Mouse (Mus musculus) limb, embryonic 12.5 days (tissue): ENCODE measurements around the gene Tnfrsf1b. TPM values are rescaled to one million over a fixed set of nuclear protein-coding genes. Genes with fewer than 3 reads are reported as not detected.
A peak's percentile ranks its signal among the peaks of the same experiment; 100 is the strongest.

ENCODE experiments used
- ATAC-seq: fragments of 200-750 bp; cut with Nextera tagmentation; 2 replicates; pipeline ENCODE4 v1.8.0; 2017; ENCODE audit warnings: low read depth, moderate TSS enrichment; ENCODE audit not compliant: insufficient number of reproducible peaks, insufficient read depth, low FRiP score, low TSS enrichment
- H3K27ac ChIP-seq: fragments of 300-500 bp; sonication (generic); 2 replicates; pipeline ENCODE4 v1.5.1; 2016; ENCODE audit warnings: mild to moderate bottlenecking, moderate library complexity
- H3K27me3 ChIP-seq: fragments of 300-500 bp; sonication (generic); 2 replicates; pipeline ENCODE4 v1.6.1; 2016; ENCODE audit warnings: mild to moderate bottlenecking, moderate library complexity
- H3K36me3 ChIP-seq: fragments of 300-500 bp; sonication (generic); 2 replicates; pipeline ENCODE4 v1.6.1; 2016; ENCODE audit warnings: mild to moderate bottlenecking, moderate library complexity
- H3K4me1 ChIP-seq: fragments of 300-500 bp; sonication (generic); replicated peaks from 2 replicates; pipeline ENCODE4 v1.6.1; 2016
- H3K4me2 ChIP-seq: fragments of 300-500 bp; sonication (generic); 2 replicates; pipeline ENCODE4 v1.6.1; 2016; ENCODE audit warnings: mild to moderate bottlenecking, moderate library complexity
- H3K4me3 ChIP-seq: fragments of 300-500 bp; sonication (generic); replicated peaks from 2 replicates; pipeline ENCODE4 v1.5.1; 2016; ENCODE audit warnings: mild to moderate bottlenecking
- H3K9ac ChIP-seq: fragments of 300-500 bp; sonication (generic); replicated peaks from 2 replicates; pipeline ENCODE4 v1.6.1; 2016; ENCODE audit warnings: mild to moderate bottlenecking, moderate library complexity
- H3K9me3 ChIP-seq: fragments of 300-500 bp; sonication (generic); 2 replicates; pipeline ENCODE4 v1.6.1; 2016; ENCODE audit warnings: mild to moderate bottlenecking, moderate library complexity
- WGBS: fragments of 180-500 bp; shearing (Covaris S2); methylation state at CpG from one replicate; pipeline ENCODE4 v1.1.7; 2016; 5-methylcytosine and 5-hydroxymethylcytosine counted together
- polyA plus RNA-seq: library from polyadenylated mRNA; unstranded; fragments of >200 nt; fragmentation: Nextera tagmentation; extraction: Ambion mirVana; gene quantifications from 2 replicates; pipeline ENCODE4 v1.2.1, GENCODE M21; 2016

Gene Tnfrsf1b
- polyA plus RNA-seq, 1 experiment from 2014 or later: 2.1 TPM

DNA sequence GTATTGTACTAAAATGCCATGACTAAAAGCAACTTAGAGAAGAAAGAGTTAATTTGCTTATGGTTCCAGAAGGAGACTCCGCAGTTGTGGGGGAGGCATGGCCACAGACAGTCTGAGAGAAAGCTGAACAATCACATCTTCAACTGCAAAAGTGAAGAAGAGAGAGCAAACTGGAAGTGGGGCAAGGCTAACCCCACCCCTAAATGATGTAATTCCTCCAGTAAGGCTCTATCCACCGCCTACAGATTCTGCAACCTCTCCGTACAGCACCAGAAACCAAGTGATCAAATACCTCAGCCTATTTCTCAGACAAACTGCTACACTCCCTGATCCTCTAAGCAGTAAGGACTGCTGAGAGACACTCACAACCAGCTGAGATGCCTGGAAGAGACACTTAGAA is 45.2 kb downstream of the Tnfrsf1b start:
- no peak overlapping the region for H3K9ac ChIP-seq
- no peaks in the 10 kb centered on the region for H3K36me3 ChIP-seq
- H3K27ac ChIP-seq: no peak overlapping the region
- H3K4me3 ChIP-seq: no peak overlapping the region
- no peak for ATAC-seq
- no peak overlapping the region for H3K4me2 ChIP-seq
- 78% methylated on average over 3 of the region's 3 CpGs for WGBS
- H3K27me3 ChIP-seq: no peaks in the 10 kb centered on the region
- H3K9me3 ChIP-seq: no peaks in the 10 kb centered on the region
- peaks cover 6% of the 10 kb centered on the region; the same call in 1 of the 2 replicates for H3K4me1 ChIP-seq

DNA sequence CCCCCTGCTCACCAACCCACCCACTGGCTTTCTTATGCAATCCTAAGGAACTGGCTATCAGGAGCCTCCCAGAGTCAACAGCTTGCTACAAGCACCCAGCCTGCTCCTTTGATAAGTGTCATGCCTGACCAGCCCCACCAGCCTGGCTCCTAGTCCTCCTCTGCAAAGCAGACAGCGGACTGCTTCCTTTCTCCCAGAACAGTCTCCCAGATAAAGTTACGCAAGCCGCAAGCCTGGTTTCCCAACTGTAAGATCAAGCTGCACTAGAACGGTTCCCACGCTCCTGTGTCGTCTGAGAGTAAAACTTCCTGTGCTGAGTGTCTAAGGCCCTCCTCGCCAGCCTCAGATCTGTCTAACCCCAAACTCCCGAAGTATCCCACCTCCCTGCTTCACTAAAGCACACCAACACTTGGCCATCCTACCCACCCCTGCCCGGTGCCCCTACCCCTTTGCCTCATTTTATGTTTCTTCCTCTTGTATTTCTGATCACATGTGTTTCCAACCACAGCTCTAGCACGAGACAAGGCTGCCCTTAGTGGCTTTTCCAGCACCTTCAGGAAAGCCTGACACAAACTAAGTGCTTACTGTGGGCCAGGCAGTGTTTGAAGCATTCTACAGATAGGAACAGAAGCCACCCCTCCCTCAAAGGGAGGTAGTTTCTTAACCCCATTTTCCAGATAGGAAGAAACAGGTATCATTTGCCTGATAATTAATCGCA is 46.5 kb downstream of the Tnfrsf1b start:
- H3K27ac ChIP-seq: no peak overlapping the region
- 29% methylated on average over 11 of the region's 11 CpGs for WGBS
- ATAC-seq: no peak
- H3K4me2 ChIP-seq: no peak overlapping the region
- 0 out of 2 replicates have a peak overlapping the region, but pooled peaks have one; percentile 12 for H3K9ac ChIP-seq
- peaks cover 6% of the 10 kb centered on the region; the same call in 1 of the 2 replicates for H3K4me1 ChIP-seq
- no peaks in the 10 kb centered on the region for H3K9me3 ChIP-seq
- H3K36me3 ChIP-seq: no peaks in the 10 kb centered on the region
- H3K27me3 ChIP-seq: no peaks in the 10 kb centered on the region
- no peak overlapping the region for H3K4me3 ChIP-seq

DNA sequence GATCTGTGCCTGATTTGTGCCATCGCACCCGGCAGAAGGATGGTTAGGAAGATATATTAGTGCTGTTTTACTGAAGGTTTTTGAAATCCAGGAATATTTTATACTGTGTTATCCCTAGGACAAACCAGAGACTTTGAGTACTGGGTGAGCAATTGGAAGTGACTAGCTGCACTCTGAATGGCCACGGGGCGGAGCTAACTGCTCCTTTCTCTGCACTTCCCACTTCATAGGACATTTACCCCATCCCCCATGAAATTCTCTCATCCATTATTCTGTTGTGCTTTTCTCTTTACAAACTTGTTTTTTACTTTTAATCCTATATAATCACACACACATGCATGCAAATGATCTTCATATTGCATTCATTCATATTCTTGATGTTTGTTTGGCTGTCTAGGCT is 50.1 kb downstream of the Tnfrsf1b start:
- Histone ChIP-seq H3K9me3 (no peaks in the 10 kb centered on the region), H3K36me3 (no peaks in the 10 kb centered on the region), H3K27ac (no peak overlapping the region), H3K4me3 (no peak overlapping the region), H3K27me3 (no peaks in the 10 kb centered on the region), H3K4me2 (no peak overlapping the region), H3K4me1 (peaks cover 26% of the 10 kb centered on the region), H3K9ac (no peak overlapping the region)
- no peak for ATAC-seq
- 82% methylated on average over 4 of the region's 4 CpGs for WGBS

DNA sequence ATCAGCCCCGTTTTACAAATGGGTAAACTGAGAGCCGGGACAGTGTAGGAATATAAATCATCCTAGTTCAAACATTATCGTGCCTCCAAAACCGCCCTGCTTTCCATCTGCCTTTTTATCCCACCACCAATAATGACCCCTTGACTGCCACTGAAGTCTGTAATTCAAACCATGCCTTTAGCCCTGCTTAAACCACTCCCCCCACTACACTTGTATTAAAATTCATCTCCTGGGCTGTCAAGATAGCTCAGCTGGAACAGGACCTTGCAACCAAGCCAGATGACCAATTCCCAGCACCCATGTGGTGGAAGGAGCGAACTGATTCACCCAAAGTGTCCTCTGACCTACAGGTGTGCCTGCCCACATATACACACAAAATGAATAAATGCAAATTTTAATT is 51.5 kb downstream of the Tnfrsf1b start:
- Histone ChIP-seq H3K4me1 (peaks cover 23% of the 10 kb centered on the region), H3K9ac (no peak overlapping the region), H3K36me3 (peaks cover 8% of the 10 kb centered on the region; the same call in 1 of the 2 replicates), H3K4me3 (peak overlapping the region; percentile 89), H3K9me3 (no peaks in the 10 kb centered on the region), H3K27ac (no peak overlapping the region), H3K27me3 (no peaks in the 10 kb centered on the region), H3K4me2 (peak overlapping the region; percentile 98)
- no peak; the same call in 1 of the 2 replicates for ATAC-seq
- 16% methylated on average over 5 of the region's 5 CpGs for WGBS

DNA sequence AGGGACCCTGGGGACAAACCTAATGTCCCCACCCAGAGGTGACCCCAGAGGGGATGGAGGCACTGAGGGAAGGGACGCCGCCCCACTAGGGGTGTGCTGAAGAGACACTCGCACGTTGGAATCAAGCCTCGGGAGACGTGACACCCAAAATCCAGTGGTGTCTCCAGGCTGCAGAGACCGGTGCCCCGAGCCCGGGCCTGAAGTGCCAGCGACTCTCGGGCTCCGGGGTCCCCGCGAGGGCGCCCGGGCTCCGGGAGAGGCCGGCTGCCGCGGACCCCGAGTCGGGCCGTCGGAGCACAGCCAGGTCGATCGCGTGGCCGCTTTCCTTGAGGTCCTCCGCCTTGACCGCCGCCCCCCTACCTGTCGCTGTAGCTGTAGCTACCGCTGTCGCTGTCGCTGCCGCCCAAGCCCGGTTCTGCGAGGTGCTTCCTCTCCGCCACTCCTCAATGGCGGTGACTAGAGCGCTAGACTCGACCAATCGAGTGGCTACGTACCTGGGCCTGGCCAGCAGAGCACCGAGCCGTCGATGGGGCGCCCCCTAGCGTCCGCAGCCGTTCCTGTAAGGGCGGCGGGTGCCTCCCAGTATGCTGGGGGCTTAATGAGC is 52.0 kb downstream of the Tnfrsf1b start, which contains the start of gene Vps13d:
Vps13d (minus strand) TSS at position 447 of the 604 bp plus-strand sequence.
- peaks cover 19% of the 10 kb centered on the region for H3K4me1 ChIP-seq
- WGBS: under 1% methylated on average over 53 of the region's 53 CpGs
- peak; percentile 88 for ATAC-seq
- peak within 1 kb of the TSS; percentile 98 for H3K4me2 ChIP-seq
- no peaks in the 10 kb centered on the region for H3K9me3 ChIP-seq
- peaks cover 14% of the 10 kb centered on the region for H3K36me3 ChIP-seq
- H3K27ac ChIP-seq: peak within 1 kb of the TSS; percentile 72; the same call in 1 of the 2 replicates
- H3K27me3 ChIP-seq: no peaks in the 10 kb centered on the region
- peak within 1 kb of the TSS; percentile 80 for H3K9ac ChIP-seq
- peak within 1 kb of the TSS; percentile 89 for H3K4me3 ChIP-seq

DNA sequence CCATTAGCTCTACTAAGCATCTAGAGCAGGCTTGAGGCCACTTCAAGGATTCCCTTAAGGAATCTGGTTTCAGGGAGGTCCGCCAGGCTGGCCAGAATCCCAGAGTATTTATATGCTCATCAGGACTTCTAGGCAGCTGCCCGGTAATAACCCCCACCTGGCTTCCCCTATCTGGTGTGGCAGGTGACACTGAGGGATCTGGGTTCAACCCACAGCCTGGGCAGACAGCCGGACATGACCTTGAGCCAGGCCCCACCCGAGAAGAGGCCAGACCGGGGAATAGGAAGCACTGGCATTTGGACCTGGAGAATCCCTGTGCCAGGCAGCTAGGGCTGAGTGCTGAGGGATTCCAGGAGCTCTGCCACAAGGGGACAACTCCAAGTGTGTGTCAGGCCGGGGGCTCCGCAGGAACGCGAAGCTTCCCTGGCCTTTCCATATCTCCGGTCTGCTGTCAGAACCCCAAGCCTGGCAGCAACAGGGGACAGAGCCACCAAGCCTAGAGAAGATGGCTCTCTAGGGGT is 52.6 kb downstream of the Tnfrsf1b start:
- ATAC-seq: peak; percentile 30; the same call in 1 of the 2 replicates

DNA sequence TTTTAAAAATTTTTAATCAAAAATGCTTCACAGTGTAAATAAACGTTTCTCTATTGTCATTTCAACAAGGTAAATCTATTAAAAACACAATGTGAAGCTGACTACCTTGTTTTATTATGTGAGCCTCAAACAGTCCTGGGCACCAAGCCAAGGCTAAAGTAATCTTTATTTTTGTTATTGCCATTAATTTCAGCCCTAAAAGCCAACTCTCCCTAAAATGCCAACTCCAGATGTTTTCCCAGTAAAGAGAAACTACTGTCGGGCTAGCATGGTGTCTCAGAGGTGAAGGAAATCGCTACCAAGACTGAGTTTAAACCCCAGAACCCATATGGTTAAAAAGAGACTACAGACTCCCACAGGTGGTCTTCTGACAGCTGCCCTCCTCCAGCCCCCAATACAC is 53.3 kb downstream of the Tnfrsf1b start:
- Histone ChIP-seq H3K27me3 (no peaks in the 10 kb centered on the region), H3K4me3 (peak overlapping the region; percentile 89), H3K9me3 (no peaks in the 10 kb centered on the region), H3K4me1 (peaks cover 19% of the 10 kb centered on the region), H3K9ac (peak overlapping the region; percentile 80; the same call in 1 of the 2 replicates), H3K4me2 (peak overlapping the region; percentile 98), H3K36me3 (peaks cover 24% of the 10 kb centered on the region), H3K27ac (peak overlapping the region; percentile 72; the same call in 1 of the 2 replicates)
- 33% methylated on average over 3 of the region's 3 CpGs for WGBS
- ATAC-seq: no peak

More for the DNA sequence above, 52.6 kb downstream of the Tnfrsf1b start:
- Histone ChIP-seq H3K9ac (peak overlapping the region; percentile 80), H3K4me3 (peak overlapping the region; percentile 89), H3K4me1 (peaks cover 19% of the 10 kb centered on the region), H3K9me3 (no peaks in the 10 kb centered on the region), H3K36me3 (peaks cover 19% of the 10 kb centered on the region), H3K27ac (peak overlapping the region; percentile 72; the same call in 1 of the 2 replicates), H3K4me2 (peak overlapping the region; percentile 98), H3K27me3 (no peaks in the 10 kb centered on the region)
- 0% methylated on average over 10 of the region's 10 CpGs for WGBS

DNA sequence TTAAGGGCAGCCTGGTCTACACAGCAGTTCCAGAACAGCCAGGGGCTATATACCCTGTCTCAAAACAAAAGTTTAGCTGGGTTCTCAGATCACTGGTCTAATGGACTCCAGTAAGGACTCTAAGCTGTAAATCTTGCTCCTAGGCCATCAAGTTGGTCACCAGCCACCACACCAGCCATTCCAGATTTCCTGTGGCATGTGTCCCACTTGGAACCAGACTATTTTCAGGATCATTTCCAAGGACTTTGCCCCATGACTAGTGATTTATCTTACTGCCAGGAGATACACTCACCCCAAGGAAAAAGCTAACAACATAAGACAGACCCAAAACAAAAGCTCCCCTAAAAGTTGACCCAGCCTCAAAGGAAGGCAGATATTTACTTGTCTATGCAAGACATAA is 54.0 kb downstream of the Tnfrsf1b start:
- no peak overlapping the region for H3K4me3 ChIP-seq
- H3K27ac ChIP-seq: no peak overlapping the region
- H3K9me3 ChIP-seq: no peaks in the 10 kb centered on the region

DNA sequence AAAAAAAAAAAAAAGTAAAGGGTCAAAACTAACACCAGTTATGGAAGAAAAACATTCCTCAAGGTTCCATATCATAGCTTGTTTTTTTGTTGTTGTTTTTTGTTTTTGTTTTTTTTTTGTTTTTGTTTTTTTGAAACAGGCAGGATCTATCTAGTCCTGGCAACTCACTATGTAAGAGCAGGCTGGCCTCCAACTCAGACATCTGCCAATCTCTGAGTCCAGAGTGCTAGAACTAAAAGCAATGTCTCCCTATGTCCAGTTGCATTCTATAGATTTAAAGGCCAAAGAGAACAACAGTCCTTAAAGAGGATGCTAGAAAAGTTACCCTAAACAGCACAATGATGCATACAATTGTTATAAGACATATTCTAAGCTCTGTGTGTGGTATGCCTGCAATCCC is 58.1 kb downstream of the Tnfrsf1b start:
- no peaks in the 10 kb centered on the region for H3K9me3 ChIP-seq
- no peaks in the 10 kb centered on the region for H3K27me3 ChIP-seq
- H3K4me2 ChIP-seq: no peak overlapping the region
- H3K4me1 ChIP-seq: peaks cover 13% of the 10 kb centered on the region
- no peak overlapping the region for H3K27ac ChIP-seq
- H3K36me3 ChIP-seq: peaks cover 59% of the 10 kb centered on the region
- no peak overlapping the region for H3K4me3 ChIP-seq
- H3K9ac ChIP-seq: no peak overlapping the region
- no peak for ATAC-seq

More for the DNA sequence above, 54.0 kb downstream of the Tnfrsf1b start:
- ATAC-seq: no peak
- Histone ChIP-seq H3K36me3 (peaks cover 26% of the 10 kb centered on the region), H3K27me3 (no peaks in the 10 kb centered on the region), H3K4me2 (no peak overlapping the region), H3K4me1 (peaks cover 19% of the 10 kb centered on the region), H3K9ac (no peak overlapping the region)

DNA sequence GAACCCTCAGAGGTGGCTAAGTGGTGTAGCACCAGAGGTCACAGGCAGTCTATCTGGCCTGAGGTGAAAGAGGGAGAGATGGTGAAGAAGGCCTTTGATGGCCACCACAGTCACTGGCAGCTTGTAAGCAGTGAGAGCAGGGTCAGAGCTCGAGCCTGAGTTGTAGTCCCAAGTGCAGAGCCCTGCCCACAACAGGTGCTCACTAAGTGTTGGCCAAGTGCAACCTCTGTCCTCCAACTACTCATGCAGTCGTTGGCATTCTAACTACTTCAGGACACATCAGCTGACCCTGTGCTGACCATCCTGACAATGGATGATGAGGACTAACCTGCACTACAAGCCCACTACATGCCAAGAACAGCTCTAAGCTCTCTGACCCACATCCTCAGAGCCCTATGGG is 59.1 kb downstream of the Tnfrsf1b start:
- H3K27ac ChIP-seq: no peak overlapping the region
- no peak overlapping the region for H3K4me3 ChIP-seq
- no peak for ATAC-seq
- no peaks in the 10 kb centered on the region for H3K27me3 ChIP-seq
- H3K9ac ChIP-seq: no peak overlapping the region
- no peak overlapping the region for H3K4me2 ChIP-seq
- peaks cover 61% of the 10 kb centered on the region for H3K36me3 ChIP-seq
- no peaks in the 10 kb centered on the region for H3K9me3 ChIP-seq
- H3K4me1 ChIP-seq: 0 out of 2 replicates have a peak, but pooled peaks cover 4% of the 10 kb centered on the region
- WGBS: 79% methylated on average over 2 of the region's 2 CpGs

DNA sequence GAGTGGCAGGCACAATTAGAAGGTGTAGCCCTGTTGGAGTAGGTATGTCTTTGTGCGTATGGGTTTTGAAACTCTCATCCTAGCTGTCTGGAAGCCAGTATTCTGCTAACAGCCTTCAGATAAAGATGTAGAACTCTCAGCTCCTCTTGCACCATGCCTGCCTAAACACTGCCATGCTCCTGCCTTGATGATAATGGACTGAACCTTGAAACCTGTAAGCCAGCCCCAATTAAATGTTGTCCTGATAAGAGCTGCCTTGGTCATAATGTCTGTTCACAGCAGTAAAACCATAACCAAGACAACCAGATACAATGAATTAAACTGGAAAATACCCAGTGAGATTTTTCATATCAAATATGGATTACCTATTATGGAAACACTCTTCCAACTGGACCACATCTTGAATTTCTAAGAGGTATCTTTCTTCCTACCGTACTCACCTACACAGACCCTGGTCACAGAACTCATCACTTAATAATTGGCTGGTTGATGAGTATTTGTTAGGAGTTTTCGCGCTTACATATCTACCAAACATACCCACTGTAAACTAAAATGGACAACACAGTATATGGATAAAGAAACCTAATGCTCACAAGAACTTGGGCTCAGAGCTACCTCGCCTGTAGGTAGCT is 67.6 kb downstream of the Tnfrsf1b start:
- no peak overlapping the region for H3K27ac ChIP-seq
- H3K4me3 ChIP-seq: no peak overlapping the region
- H3K9ac ChIP-seq: no peak overlapping the region
- no peak overlapping the region for H3K4me2 ChIP-seq
- no peak for ATAC-seq
- WGBS: 94% methylated on average over 5 of the region's 5 CpGs
- peaks cover 66% of the 10 kb centered on the region for H3K36me3 ChIP-seq
- no peaks in the 10 kb centered on the region for H3K4me1 ChIP-seq
- no peaks in the 10 kb centered on the region for H3K27me3 ChIP-seq
- no peaks in the 10 kb centered on the region for H3K9me3 ChIP-seq
